Mouse (Mus musculus): ENCODE results near the gene Hsd11b2.
A peak's percentile ranks its signal among the peaks of the same experiment; 100 is the strongest.

The Hsd11b2 gene

DNA sequence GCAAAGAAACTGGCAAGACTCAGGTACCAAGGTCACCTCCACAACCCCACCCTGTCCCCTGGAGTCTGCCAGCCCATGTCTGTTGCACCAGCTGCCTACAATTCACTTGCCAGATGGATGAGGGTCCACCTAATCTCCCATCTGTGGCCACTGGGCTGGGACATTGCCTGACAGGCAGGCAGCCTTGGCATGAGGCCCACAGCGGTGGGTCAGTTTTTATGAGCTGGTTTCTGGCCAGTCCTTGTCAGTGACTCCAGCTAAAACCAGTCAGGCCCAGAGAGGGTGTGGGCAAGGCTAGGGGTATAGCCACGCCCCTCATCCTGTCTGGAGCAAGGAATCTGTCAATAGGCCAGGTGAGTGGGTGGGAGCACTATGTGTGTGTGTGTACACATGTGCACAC is 8.6 kb downstream of the Hsd11b2 start:
- Histone ChIP-seq H3K27me3 (ENCODE audit: control insufficient read depth, insufficient read depth, low read length, poor library complexity, severe bottlenecking) (no peaks in the 10 kb centered on the region), H3K36me3 (ENCODE audit: control insufficient read depth, insufficient read depth, low read length, poor library complexity, severe bottlenecking) (peaks cover 3% of the 10 kb centered on the region; the same call in 1 of the 2 replicates)
- DNase-seq (ENCODE audit: low read depth, low spot score), result no peak

DNA sequence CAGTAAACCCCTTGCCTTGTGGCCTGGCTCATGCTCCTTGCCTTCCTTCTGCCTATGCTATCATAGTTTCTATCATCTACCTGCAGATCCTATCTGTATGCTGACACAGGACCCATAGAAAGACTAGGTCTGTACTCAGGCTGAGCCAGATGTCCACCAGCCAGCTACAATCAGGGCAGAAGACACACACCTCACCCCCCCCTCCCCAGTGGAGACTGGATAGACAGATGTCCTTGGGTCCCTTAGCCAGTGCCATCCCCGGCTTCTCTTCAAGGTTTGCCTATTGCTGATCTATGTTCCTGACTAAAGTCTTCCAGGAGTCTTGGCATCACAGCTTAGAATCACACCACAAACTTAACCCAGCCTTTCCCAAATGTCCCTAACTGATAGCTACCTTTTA is 9.7 kb downstream of the Hsd11b2 start:
- Histone ChIP-seq H3K27me3 (ENCODE audit: control insufficient read depth, insufficient read depth, low read length, poor library complexity, severe bottlenecking) (no peaks in the 10 kb centered on the region), H3K36me3 (ENCODE audit: control insufficient read depth, insufficient read depth, low read length, poor library complexity, severe bottlenecking) (peaks cover 2% of the 10 kb centered on the region; the same call in 1 of the 2 replicates)
- DNase-seq (ENCODE audit: low read depth, low spot score), result no peak

DNA sequence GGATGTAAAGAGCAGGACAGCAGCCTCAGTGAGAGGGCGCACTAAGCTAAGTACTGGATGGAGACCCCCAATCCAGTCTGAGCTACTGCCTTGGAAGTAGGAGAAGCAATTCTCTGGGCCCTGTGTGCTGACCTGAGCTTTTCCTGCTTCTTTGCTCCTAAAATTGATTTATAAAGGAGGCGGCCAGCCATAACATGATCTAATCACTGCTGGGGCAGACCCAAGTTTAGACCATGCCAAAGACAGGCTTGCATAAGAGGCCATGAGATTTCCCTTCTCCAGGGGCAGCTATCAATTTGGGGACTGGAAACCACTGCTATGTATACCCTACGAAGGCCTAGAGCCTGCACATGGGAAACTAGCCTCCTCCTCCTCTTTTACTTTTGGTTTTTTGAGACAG is 10.7 kb downstream of the Hsd11b2 start:
- no peak for DNase-seq (ENCODE audit: low read depth, low spot score)
- Histone ChIP-seq H3K27me3 (ENCODE audit: control insufficient read depth, insufficient read depth, low read length, poor library complexity, severe bottlenecking) (no peaks in the 10 kb centered on the region), H3K36me3 (ENCODE audit: control insufficient read depth, insufficient read depth, low read length, poor library complexity, severe bottlenecking) (peaks cover 2% of the 10 kb centered on the region; the same call in 1 of the 2 replicates)

DNA sequence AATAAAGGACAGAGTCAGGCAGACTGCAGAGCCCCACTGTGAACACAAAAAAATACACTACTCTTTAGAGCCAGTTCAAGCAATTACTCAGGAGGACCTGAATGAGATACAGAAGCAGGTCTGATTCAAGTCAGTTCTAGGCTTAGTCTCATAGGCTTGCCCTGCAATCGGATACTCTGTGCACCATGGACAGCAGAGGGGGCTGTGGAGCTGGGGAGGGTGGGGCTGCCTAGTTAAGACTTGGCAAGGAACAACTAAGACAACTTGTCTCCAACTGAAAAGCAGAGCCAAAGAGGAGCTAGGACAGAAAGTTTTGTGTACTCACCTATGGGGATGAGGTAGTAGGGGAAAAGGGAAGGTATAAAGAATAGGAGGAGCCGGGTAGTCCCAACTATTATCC is 13.2 kb downstream of the Hsd11b2 start:
- no peaks in the 10 kb centered on the region for H3K27me3 ChIP-seq (ENCODE audit: control insufficient read depth, insufficient read depth, low read length, poor library complexity, severe bottlenecking)
- DNase-seq (ENCODE audit: low read depth, low spot score), result peak; percentile 57
- peaks cover 1% of the 10 kb centered on the region for H3K36me3 ChIP-seq (ENCODE audit: control insufficient read depth, insufficient read depth, low read length, poor library complexity, severe bottlenecking)

DNA sequence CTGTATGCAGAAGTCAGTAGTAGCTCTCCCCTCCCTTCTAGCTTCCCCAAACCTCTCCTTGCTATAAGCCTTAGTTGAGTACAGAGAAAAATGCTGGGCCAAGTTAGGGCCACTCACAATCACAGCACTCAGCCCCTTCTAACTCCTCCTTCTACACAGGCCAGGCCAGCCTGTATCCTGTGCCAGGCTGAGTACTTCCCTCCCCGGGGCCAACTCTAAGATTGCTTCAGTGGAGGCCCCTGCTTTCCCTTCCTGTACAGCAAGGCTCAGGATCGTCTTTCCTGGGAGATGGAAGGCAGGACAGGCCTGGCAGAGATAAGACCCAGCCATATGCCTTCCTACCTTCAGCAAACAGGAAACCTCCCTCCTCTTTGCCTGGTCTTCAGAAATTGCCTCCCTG is 14.9 kb downstream of the Hsd11b2 start:
- DNase-seq (ENCODE audit: low read depth, low spot score), result no peak
- Histone ChIP-seq H3K36me3 (ENCODE audit: control insufficient read depth, insufficient read depth, low read length, poor library complexity, severe bottlenecking) (peaks cover 5% of the 10 kb centered on the region), H3K27me3 (ENCODE audit: control insufficient read depth, insufficient read depth, low read length, poor library complexity, severe bottlenecking) (no peaks in the 10 kb centered on the region)

DNA sequence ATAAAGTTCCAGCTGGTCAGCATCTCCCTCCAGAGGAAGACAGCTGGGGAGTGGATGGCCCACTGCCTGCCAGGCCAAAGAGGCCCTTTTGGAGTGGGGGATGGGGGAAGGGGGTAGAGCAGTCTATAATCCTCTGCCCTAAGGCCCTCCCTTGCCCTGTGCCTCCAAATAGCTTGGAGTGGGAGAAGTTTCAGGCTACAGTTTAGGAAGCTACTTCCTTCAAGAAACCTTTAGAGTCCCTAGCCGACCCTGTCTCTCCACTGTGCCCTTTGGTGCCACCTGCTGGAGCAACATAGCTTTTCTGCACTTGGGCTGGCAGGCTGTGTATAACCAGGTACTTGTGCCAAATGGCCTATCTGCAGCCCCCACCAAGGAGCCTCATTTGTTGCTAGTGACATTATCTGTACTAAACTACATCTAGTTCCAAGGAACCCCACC is 15.4 kb downstream of the Hsd11b2 start:
- Histone ChIP-seq H3K27me3 (ENCODE audit: control insufficient read depth, insufficient read depth, low read length, poor library complexity, severe bottlenecking) (no peaks in the 10 kb centered on the region), H3K36me3 (ENCODE audit: control insufficient read depth, insufficient read depth, low read length, poor library complexity, severe bottlenecking) (peaks cover 5% of the 10 kb centered on the region)
- DNase-seq (ENCODE audit: low read depth, low spot score), result peak; percentile 76

DNA sequence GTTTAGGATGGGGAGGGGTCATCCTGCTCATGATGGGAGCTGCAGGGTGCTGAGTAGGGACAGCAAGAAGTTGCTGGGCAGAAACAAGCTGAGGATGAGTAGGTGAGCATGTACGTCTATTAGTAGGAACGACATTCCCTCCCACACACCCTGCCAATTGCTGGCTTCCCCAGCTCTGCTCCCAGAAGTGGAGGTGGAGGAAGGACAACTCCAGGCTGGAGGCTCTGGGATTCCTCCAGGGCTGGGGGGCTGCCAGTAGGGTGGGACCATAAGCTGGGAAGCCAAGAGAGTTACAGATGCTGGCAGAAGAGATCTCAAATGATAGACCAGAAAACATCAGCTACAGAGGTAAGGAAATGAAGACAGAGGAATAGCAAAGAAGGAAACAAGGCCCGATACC is 18.0 kb downstream of the Hsd11b2 start:
- Histone ChIP-seq H3K27me3 (ENCODE audit: control insufficient read depth, insufficient read depth, low read length, poor library complexity, severe bottlenecking) (no peaks in the 10 kb centered on the region), H3K36me3 (ENCODE audit: control insufficient read depth, insufficient read depth, low read length, poor library complexity, severe bottlenecking) (peaks cover 5% of the 10 kb centered on the region)
- DNase-seq (ENCODE audit: low read depth, low spot score), result no peak

DNA sequence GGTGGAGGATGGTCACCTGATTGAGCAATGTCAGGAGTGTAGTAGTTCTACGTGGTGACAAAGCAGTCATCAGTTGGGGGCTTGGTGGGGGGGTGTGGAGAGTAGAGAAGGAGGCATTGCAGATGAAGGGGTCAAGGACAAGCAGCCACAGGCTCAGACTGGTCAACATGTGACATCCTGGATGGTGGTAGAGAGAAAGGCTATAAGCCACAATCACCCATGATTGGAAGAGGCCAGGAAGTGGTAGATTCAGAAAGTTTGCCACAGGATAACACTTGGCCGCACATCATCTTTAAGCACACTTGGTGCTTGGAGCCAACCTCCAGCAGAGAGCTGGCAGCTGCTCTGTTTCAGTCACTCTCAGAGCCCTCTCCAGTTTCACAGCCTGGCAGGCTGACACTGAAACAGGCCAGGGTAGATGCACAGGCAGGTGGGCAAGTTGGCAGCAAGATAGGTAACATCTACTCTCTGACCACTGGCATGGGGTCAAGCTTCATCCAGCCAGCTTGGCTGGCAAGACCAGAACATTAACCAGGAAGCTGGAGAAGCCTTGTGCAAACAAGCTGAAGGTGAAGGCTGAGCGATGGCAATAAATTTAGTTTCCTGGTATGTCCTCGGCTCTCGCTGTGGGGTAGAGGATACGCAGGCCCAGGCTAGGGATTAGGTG is 18.6 kb downstream of the Hsd11b2 start:
- no peak for DNase-seq (ENCODE audit: low read depth, low spot score)
- no peaks in the 10 kb centered on the region for H3K27me3 ChIP-seq (ENCODE audit: control insufficient read depth, insufficient read depth, low read length, poor library complexity, severe bottlenecking)
- H3K36me3 ChIP-seq (ENCODE audit: control insufficient read depth, insufficient read depth, low read length, poor library complexity, severe bottlenecking), result peaks cover 5% of the 10 kb centered on the region

DNA sequence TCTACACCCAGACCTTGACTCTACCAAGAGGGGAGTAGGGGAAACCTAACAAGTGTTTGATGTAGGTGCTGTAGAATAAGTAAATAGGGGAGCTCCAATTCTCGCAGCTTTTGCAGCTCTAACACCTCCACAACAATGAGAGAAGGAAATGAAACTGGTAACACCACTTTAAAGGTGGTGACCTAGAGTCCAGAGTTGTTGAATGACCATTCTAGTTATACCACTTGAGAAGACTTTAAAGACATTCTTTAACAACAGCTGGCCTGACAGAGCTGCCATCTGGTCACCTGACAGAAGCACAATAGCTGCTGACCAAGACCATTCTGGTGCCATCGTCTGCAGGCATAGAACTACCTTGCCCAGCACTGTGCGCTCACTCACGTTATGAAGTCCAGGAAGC is 20.4 kb downstream of the Hsd11b2 start:
- no peaks in the 10 kb centered on the region for H3K27me3 ChIP-seq (ENCODE audit: control insufficient read depth, insufficient read depth, low read length, poor library complexity, severe bottlenecking)
- no peak for DNase-seq (ENCODE audit: low read depth, low spot score)
- peaks cover 5% of the 10 kb centered on the region for H3K36me3 ChIP-seq (ENCODE audit: control insufficient read depth, insufficient read depth, low read length, poor library complexity, severe bottlenecking)

DNA sequence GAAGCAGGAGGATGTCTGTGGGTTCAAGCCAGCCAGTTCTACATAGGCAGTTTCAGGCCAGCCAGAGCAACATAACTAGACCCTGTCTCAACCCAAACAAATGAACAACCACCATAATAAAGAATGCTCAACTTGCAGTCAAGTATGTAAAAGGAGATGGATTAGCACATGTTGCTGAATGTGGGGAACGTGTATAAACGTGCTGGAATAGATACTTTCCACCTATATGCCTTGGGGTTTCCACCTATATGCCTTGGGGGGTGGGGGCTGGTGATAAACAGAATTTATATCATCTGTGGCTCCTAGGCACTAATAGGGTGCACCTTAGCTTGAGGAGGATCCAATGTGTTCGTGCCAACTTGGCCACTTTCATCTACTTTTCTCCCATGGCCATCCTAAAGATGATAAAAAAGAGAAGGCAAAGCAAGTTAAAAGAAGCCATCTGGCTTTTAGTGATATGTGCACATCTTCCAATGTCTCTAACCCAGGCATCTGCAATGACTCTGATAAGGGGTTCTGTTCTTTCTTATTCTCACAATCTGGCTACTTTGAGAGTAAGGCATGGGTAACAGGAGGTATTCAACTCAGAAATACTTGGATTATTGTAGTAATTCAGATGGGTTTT is 23.6 kb downstream of the Hsd11b2 start:
- peaks cover 3% of the 10 kb centered on the region; the same call in 1 of the 2 replicates for H3K36me3 ChIP-seq (ENCODE audit: control insufficient read depth, insufficient read depth, low read length, poor library complexity, severe bottlenecking)
- no peak for DNase-seq (ENCODE audit: low read depth, low spot score)
- H3K27me3 ChIP-seq (ENCODE audit: control insufficient read depth, insufficient read depth, low read length, poor library complexity, severe bottlenecking), result no peaks in the 10 kb centered on the region

DNA sequence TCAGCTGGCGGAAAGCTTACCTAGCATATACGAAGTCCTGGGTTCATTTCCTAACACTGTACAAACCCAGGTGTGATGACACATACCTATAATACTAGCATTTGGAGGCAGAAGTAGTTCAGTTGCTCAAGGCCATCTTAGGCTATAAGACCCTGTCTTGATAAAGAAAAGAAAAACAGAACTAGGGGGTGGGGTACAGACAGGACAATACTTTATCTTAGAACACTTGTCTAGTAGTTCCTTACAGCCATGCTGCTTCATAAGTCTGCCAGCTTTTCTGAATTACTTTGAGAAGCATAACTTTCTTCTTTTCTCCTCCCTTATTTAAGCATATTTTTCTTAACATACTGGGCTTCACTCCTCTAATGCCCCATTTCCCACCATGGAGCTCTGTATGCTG is 24.3 kb downstream of the Hsd11b2 start:
- no peak for DNase-seq (ENCODE audit: low read depth, low spot score)
- H3K27me3 ChIP-seq (ENCODE audit: control insufficient read depth, insufficient read depth, low read length, poor library complexity, severe bottlenecking), result no peaks in the 10 kb centered on the region
- H3K36me3 ChIP-seq (ENCODE audit: control insufficient read depth, insufficient read depth, low read length, poor library complexity, severe bottlenecking), result peaks cover 3% of the 10 kb centered on the region; the same call in 1 of the 2 replicates

DNA sequence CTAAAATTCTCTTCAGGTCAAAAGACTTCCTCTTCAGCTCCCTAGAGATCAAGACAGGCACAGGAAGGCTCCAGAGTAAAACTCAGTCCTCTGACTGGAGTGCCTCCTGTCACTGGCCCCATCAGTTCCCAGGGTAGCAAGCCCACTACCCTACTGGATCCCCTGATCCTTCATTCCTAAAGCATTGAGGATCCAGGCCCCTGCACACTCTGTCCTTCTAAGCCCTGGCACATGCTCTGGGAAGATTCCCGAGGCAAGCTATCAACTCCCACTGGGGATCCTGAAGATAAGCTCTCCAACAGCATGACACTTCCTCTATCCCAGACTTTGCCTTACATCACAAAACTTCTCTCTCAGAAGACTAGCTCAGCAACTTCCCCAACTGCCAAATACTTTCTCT is 25.1 kb downstream of the Hsd11b2 start:
- H3K36me3 ChIP-seq (ENCODE audit: control insufficient read depth, insufficient read depth, low read length, poor library complexity, severe bottlenecking), result no peaks in the 10 kb centered on the region
- DNase-seq (ENCODE audit: low read depth, low spot score), result no peak

DNA sequence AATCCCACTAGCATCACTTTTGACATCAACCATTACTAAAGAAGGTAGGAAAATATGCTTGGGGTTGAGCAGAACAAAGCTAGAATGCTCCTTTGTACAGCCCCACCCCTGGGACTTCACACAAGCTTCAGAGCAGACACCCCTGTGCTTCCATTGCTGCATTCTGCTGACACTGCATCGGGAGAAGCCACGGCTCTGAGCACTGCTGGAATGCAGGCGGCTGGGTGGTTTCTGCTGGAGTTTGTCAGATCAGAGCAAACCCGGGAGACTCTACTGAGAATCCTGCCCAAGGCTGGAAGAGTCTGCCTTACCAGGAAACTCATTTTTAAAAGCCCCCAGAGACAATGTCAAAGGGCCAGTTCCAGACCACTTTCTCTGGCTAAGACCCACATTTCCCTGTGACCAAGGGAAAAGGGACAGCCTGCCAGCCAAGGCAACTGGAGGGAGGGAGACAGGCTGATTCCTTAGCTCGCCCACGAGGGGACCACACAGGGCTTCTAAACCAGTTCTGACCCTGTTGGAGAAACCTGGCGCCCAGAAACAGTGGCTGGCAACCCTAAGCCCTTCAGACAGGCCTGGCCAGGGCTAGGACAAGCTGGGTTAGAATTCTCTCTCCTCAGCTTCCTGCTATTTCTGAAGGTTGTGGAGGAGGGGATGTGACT is 26.1 kb downstream of the Hsd11b2 start:
- no peak for DNase-seq (ENCODE audit: low read depth, low spot score)
- Histone ChIP-seq H3K27me3 (ENCODE audit: control insufficient read depth, insufficient read depth, low read length, poor library complexity, severe bottlenecking) (no peaks in the 10 kb centered on the region), H3K36me3 (ENCODE audit: control insufficient read depth, insufficient read depth, low read length, poor library complexity, severe bottlenecking) (no peaks in the 10 kb centered on the region)

More for the DNA sequence above, 25.1 kb downstream of the Hsd11b2 start:
- no peaks in the 10 kb centered on the region for H3K27me3 ChIP-seq (ENCODE audit: control insufficient read depth, insufficient read depth, low read length, poor library complexity, severe bottlenecking)

DNA sequence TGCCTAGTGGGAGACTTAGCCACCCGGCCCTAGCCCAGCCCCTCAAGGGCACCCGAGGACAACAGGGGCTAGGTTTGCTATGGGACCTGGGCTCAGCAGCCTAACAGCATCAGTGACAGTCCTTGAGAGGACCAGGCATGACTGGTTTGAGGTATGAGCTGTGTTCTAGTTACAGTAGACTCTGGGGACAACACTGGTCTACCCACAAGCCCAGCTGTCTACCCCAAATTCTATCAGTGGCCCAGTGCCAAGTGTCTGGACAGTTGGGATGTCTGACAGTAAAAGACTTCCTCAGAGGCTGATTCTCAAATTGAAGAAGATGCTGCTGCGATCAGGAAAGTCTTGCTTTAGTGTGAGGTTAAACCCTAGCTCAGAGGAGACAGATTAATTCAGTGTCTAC is 26.7 kb downstream of the Hsd11b2 start:
- no peaks in the 10 kb centered on the region for H3K27me3 ChIP-seq (ENCODE audit: control insufficient read depth, insufficient read depth, low read length, poor library complexity, severe bottlenecking)
- no peak for DNase-seq (ENCODE audit: low read depth, low spot score)
- H3K36me3 ChIP-seq (ENCODE audit: control insufficient read depth, insufficient read depth, low read length, poor library complexity, severe bottlenecking), result no peaks in the 10 kb centered on the region
